Mouse (Mus musculus): ENCODE results near the gene Pea15a. TPM values are rescaled to one million over a fixed set of nuclear protein-coding genes. Genes with fewer than 3 reads are reported as not detected.

Gene Pea15a
- polyA plus RNA-seq, 1 experiment: 125 TPM

- TF ChIP-seq CEBPB (IDR thresholded peaks at IDR 0.05; ENCODE audit: low read depth) (no peak), MYOD1 (IDR thresholded peaks at IDR 0.05; ENCODE audit: control insufficient read depth, insufficient read length, low read depth) (peak; percentile 89)
- no peaks in the 10 kb centered on the region for H3K27me3 ChIP-seq (ENCODE audit: control insufficient read depth, insufficient read depth, insufficient read length)
- H3K4me3 ChIP-seq (ENCODE audit: insufficient read depth, poor library complexity, severe bottlenecking): no peak overlapping the region
- peaks cover 37% of the 10 kb centered on the region for H3K79me3 ChIP-seq (ENCODE audit: low read depth)
- H3K36me3 ChIP-seq (ENCODE audit: control insufficient read depth, insufficient read depth): peaks cover 48% of the 10 kb centered on the region
- no peak overlapping the region for H3ac ChIP-seq (ENCODE audit: control insufficient read depth, insufficient read length, low read depth)
- peaks cover 80% of the 10 kb centered on the region for H3K79me2 ChIP-seq (ENCODE audit: control insufficient read depth, insufficient read depth)
Observed at GRCm38 (mm10) chr1:172154536-172154935, 52.1 kb downstream of the Pea15a start.

GRCm38 (mm10) chr1:172148955-172149815 is 57.4 kb downstream of the Pea15a start:
- H3K36me3 ChIP-seq (ENCODE audit: control insufficient read depth, insufficient read depth): peaks cover 27% of the 10 kb centered on the region
- H3K79me3 ChIP-seq (ENCODE audit: low read depth): peaks cover 32% of the 10 kb centered on the region
- H3ac ChIP-seq (ENCODE audit: control insufficient read depth, insufficient read length, low read depth): peak overlapping the region; percentile 74
- peaks cover 58% of the 10 kb centered on the region for H3K79me2 ChIP-seq (ENCODE audit: control insufficient read depth, insufficient read depth)
- H3K4me3 ChIP-seq (ENCODE audit: insufficient read depth, poor library complexity, severe bottlenecking): peak overlapping the region; percentile 83
- H3K27me3 ChIP-seq (ENCODE audit: control insufficient read depth, insufficient read depth, insufficient read length): no peaks in the 10 kb centered on the region
- TF ChIP-seq FOSL1 (IDR thresholded peaks at IDR 0.05; ENCODE audit: insufficient read depth, low read length, poor library complexity, severe bottlenecking) (no peak), MAX (IDR thresholded peaks at IDR 0.05) (no peak), USF1 (IDR thresholded peaks at IDR 0.05; ENCODE audit: low read depth) (no peak), MYOD1 (IDR thresholded peaks at IDR 0.05; ENCODE audit: control insufficient read depth, insufficient read length, low read depth) (no peak), CEBPB (IDR thresholded peaks at IDR 0.05; ENCODE audit: low read depth) (no peak), MYOG (IDR thresholded peaks at IDR 0.05; ENCODE audit: control insufficient read depth, extremely low read depth, insufficient read length) (no peak), CTCF (IDR thresholded peaks at IDR 0.05; ENCODE audit: control insufficient read depth, insufficient read depth, insufficient read length) (no peak)

- H3K79me2 ChIP-seq (ENCODE audit: control insufficient read depth, insufficient read depth): peaks cover 52% of the 10 kb centered on the region
- no peaks in the 10 kb centered on the region for H3K27me3 ChIP-seq (ENCODE audit: control insufficient read depth, insufficient read depth, insufficient read length)
- H3K79me3 ChIP-seq (ENCODE audit: low read depth): peaks cover 29% of the 10 kb centered on the region
- peak overlapping the region; percentile 83 for H3K4me3 ChIP-seq (ENCODE audit: insufficient read depth, poor library complexity, severe bottlenecking)
- TF ChIP-seq MYOG (IDR thresholded peaks at IDR 0.05; ENCODE audit: control insufficient read depth, extremely low read depth, insufficient read length): no peak
- no peak for TF ChIP-seq CEBPB (IDR thresholded peaks at IDR 0.05; ENCODE audit: low read depth)
- no peak for TF ChIP-seq USF1 (IDR thresholded peaks at IDR 0.05; ENCODE audit: low read depth)
- no peak for TF ChIP-seq MYOD1 (IDR thresholded peaks at IDR 0.05; ENCODE audit: control insufficient read depth, insufficient read length, low read depth)
- TF ChIP-seq MAX (IDR thresholded peaks at IDR 0.05): no peak
- no peak for TF ChIP-seq FOSL1 (IDR thresholded peaks at IDR 0.05; ENCODE audit: insufficient read depth, low read length, poor library complexity, severe bottlenecking)
- TF ChIP-seq CTCF (IDR thresholded peaks at IDR 0.05; ENCODE audit: control insufficient read depth, insufficient read depth, insufficient read length): no peak
- peak overlapping the region; percentile 74 for H3ac ChIP-seq (ENCODE audit: control insufficient read depth, insufficient read length, low read depth)
- H3K36me3 ChIP-seq (ENCODE audit: control insufficient read depth, insufficient read depth): peaks cover 26% of the 10 kb centered on the region
Observed at GRCm38 (mm10) chr1:172148279-172148954, 58.2 kb downstream of the Pea15a start.

- Histone ChIP-seq H3K79me2 (ENCODE audit: control insufficient read depth, insufficient read depth) (peaks cover 48% of the 10 kb centered on the region), H3K4me3 (ENCODE audit: insufficient read depth, poor library complexity, severe bottlenecking) (peak within 1 kb of the TSS; percentile 83), H3ac (ENCODE audit: control insufficient read depth, insufficient read length, low read depth) (peak within 1 kb of the TSS; percentile 74), H3K27me3 (ENCODE audit: control insufficient read depth, insufficient read depth, insufficient read length) (no peaks in the 10 kb centered on the region), H3K36me3 (ENCODE audit: control insufficient read depth, insufficient read depth) (peaks cover 22% of the 10 kb centered on the region), H3K79me3 (ENCODE audit: low read depth) (peaks cover 27% of the 10 kb centered on the region)
- TF ChIP-seq MYOG (IDR thresholded peaks at IDR 0.05; ENCODE audit: control insufficient read depth, extremely low read depth, insufficient read length): no peak
- TF ChIP-seq MAX (IDR thresholded peaks at IDR 0.05): peak; percentile 67
Observed at GRCm38 (mm10) chr1:172147835-172148278, 58.7 kb downstream of the Pea15a start, which contains the start of gene Dcaf8. Gene Dcaf8 (plus strand): TSS chr1:172148084.

Other genes starting within 250 kb of the Pea15a start
- gene Vangl2, start 178.4 kb downstream of the Pea15a start, polyA plus RNA-seq (2012; fragmentation: generic; extraction: Trizol): 5.7 TPM
- not detected for gene Nhlh1, start 149.2 kb downstream of the Pea15a start, polyA plus RNA-seq (2012; fragmentation: generic; extraction: Trizol)
- 113 TPM for gene Copa, start 124.3 kb downstream of the Pea15a start, polyA plus RNA-seq (2012; fragmentation: generic; extraction: Trizol)
- 40.8 TPM for gene Ncstn, start 124.0 kb downstream of the Pea15a start, polyA plus RNA-seq (2012; fragmentation: generic; extraction: Trizol)
- gene Pex19, start 80.0 kb downstream of the Pea15a start, polyA plus RNA-seq (2012; fragmentation: generic; extraction: Trizol): 79.6 TPM
- 37.6 TPM for gene Dcaf8, start 58.7 kb downstream of the Pea15a start, polyA plus RNA-seq (2012; fragmentation: generic; extraction: Trizol)
- 0.12 TPM for gene Casq1, start 13.1 kb upstream of the Pea15a start, polyA plus RNA-seq (2012; fragmentation: generic; extraction: Trizol)
- not detected for gene Atp1a4, start 51.6 kb upstream of the Pea15a start, polyA plus RNA-seq (2012; fragmentation: generic; extraction: Trizol)
- gene Igsf8, start 54.8 kb upstream of the Pea15a start, polyA plus RNA-seq (2012; fragmentation: generic; extraction: Trizol): 95.3 TPM
- 0.76 TPM for gene Atp1a2, start 91.3 kb upstream of the Pea15a start, polyA plus RNA-seq (2012; fragmentation: generic; extraction: Trizol)
- gene Kcnj9, start 122.5 kb upstream of the Pea15a start, polyA plus RNA-seq (2012; fragmentation: generic; extraction: Trizol): 0.06 TPM
- gene Kcnj10, start 134.4 kb upstream of the Pea15a start, polyA plus RNA-seq (2012; fragmentation: generic; extraction: Trizol): not detected
- gene Pigm, start 169.7 kb upstream of the Pea15a start, polyA plus RNA-seq (2012; fragmentation: generic; extraction: Trizol): 3.8 TPM

Measured in C2C12 (cell line).